Mouse (Mus musculus) heart, postnatal 0 days (tissue): ENCODE results near the gene Tmem164. TPM values are rescaled to one million over a fixed set of nuclear protein-coding genes. Genes with fewer than 3 reads are reported as not detected.

Experiments used
- ATAC-seq: fragments of 200-750 bp; cut with Nextera tagmentation; 2 replicates; pipeline ENCODE4 v1.8.0; 2017; ENCODE audit warnings: low read depth, moderate number of reproducible peaks, moderate library complexity; ENCODE audit not compliant: insufficient read depth
- DNase-seq: peaks from one replicate; pipeline ENCODE4 v3.0.0-alpha.2; 2016; ENCODE audit warnings: low spot score
- H3K27ac ChIP-seq: fragments of 300-500 bp; sonication (generic); 2 replicates; pipeline ENCODE4 v1.5.1; 2014; ENCODE audit warnings: low read depth, mild to moderate bottlenecking
- H3K27me3 ChIP-seq: fragments of 300-500 bp; sonication (generic); 2 replicates; pipeline ENCODE4 v1.6.1; 2014; ENCODE audit warnings: low read length, mixed read lengths; ENCODE audit not compliant: control insufficient read depth, insufficient read depth
- H3K36me3 ChIP-seq: fragments of 300-500 bp; sonication (generic); replicated peaks from 2 replicates; pipeline ENCODE4 v1.6.1; 2014; ENCODE audit warnings: low read length, mixed read lengths; ENCODE audit not compliant: control insufficient read depth, insufficient read depth
- H3K4me1 ChIP-seq: fragments of 300-500 bp; sonication (generic); 2 replicates; pipeline ENCODE4 v1.6.1; 2014; ENCODE audit warnings: antibody characterized with exemption; ENCODE audit not compliant: control insufficient read depth, insufficient read depth
- H3K4me2 ChIP-seq: fragments of 300-500 bp; sonication (generic); 2 replicates; pipeline ENCODE4 v1.6.1; 2014; ENCODE audit warnings: low read depth, mild to moderate bottlenecking, low read length, moderate library complexity
- H3K4me3 ChIP-seq: fragments of 300-500 bp; sonication (generic); 2 replicates; pipeline ENCODE4 v1.5.1; 2014; ENCODE audit warnings: low read depth, low read length
- H3K9ac ChIP-seq: fragments of 300-500 bp; sonication (generic); replicated peaks from 2 replicates; pipeline ENCODE4 v1.6.1; 2014; ENCODE audit warnings: low read depth, low read length, mixed read lengths
- H3K9me3 ChIP-seq: fragments of 300-500 bp; sonication (generic); replicated peaks from 2 replicates; pipeline ENCODE4 v1.6.1; 2016; ENCODE audit warnings: low read length; ENCODE audit not compliant: control insufficient read depth
- CTCF ChIP-seq: IDR thresholded peaks from 2 replicates; pipeline ENCODE4 v1.5.1; 2016; ENCODE audit warnings: antibody characterized with exemption, control low read depth, low read depth
- EP300 ChIP-seq: IDR thresholded peaks from 2 replicates; pipeline ENCODE4 v1.6.1; 2016; ENCODE audit warnings: antibody characterized with exemption, low read depth
- WGBS: fragments of 180-500 bp; shearing (Covaris S2); extraction: QIAGEN DNeasy Blood & Tissue Kit; methylation state at CpG from one replicate; pipeline ENCODE4 v1.1.7; 2014; 5-methylcytosine and 5-hydroxymethylcytosine counted together
- polyA plus RNA-seq: library from polyadenylated mRNA; unstranded; fragments of >200 nt; fragmentation: Nextera tagmentation; extraction: Ambion mirVana; gene quantifications from 2 replicates; pipeline ENCODE4 v1.2.1, GENCODE M21; 2015
- total RNA-seq: library from RNA; depleted of rRNA; stranded (reverse); fragments of >200 nt; gene quantifications from 2 replicates; pipeline ENCODE4 v1.2.3, GENCODE M21; 2014; ENCODE audit warnings: low replicate concordance

The Tmem164 gene
- total and polyA plus RNA-seq, 2 experiments from 2014 or later = 57.0 to 127 TPM

- TF ChIP-seq CTCF = no peak
- TF ChIP-seq EP300 = no peak
- Histone ChIP-seq H3K27ac (peak overlapping the region; percentile 92), H3K9me3 (no peaks in the 10 kb centered on the region), H3K4me3 (no peak overlapping the region), H3K36me3 (no peaks in the 10 kb centered on the region), H3K9ac (0 out of 2 replicates have a peak overlapping the region, but pooled peaks have one; percentile 6), H3K27me3 (no peaks in the 10 kb centered on the region), H3K4me1 (peaks cover 22% of the 10 kb centered on the region), H3K4me2 (peak overlapping the region; percentile 59)
- ATAC-seq (no peak), DNase-seq (no peak)
- 39% methylated on average over 13 of the region's 13 CpGs for whole genome bisulfite sequencing
Measured at GRCm38 (mm10) chrX:142828184-142828908, 147.1 kb downstream of the Tmem164 start.

GRCm38 (mm10) chrX:142829267-142829666 is 148.1 kb downstream of the Tmem164 start:
- Histone ChIP-seq H3K4me1 (peaks cover 26% of the 10 kb centered on the region), H3K27ac (peak overlapping the region; percentile 92), H3K4me2 (no peak overlapping the region), H3K9ac (no peak overlapping the region), H3K9me3 (no peaks in the 10 kb centered on the region), H3K36me3 (no peaks in the 10 kb centered on the region), H3K4me3 (no peak overlapping the region), H3K27me3 (no peaks in the 10 kb centered on the region)
- DNase-seq (no peak), ATAC-seq (no peak)
- 54% methylated on average over 2 of the region's 2 CpGs for WGBS
- TF ChIP-seq EP300 (no peak), CTCF (no peak)

GRCm38 (mm10) chrX:142829866-142830470 is 148.8 kb downstream of the Tmem164 start:
- TF ChIP-seq EP300 (no peak), CTCF (no peak)
- peaks cover 24% of the 10 kb centered on the region for H3K4me1 ChIP-seq
- ATAC-seq = peak; percentile 18

GRCm38 (mm10) chrX:142830572-142830971 is 149.4 kb downstream of the Tmem164 start:
- Histone ChIP-seq H3K36me3 (no peaks in the 10 kb centered on the region; the same call in 1 of the 2 replicates), H3K4me2 (no peak overlapping the region), H3K9ac (no peak overlapping the region), H3K4me1 (peaks cover 24% of the 10 kb centered on the region), H3K9me3 (no peaks in the 10 kb centered on the region), H3K27ac (peak overlapping the region; percentile 92), H3K4me3 (no peak overlapping the region), H3K27me3 (no peaks in the 10 kb centered on the region)
- WGBS = 60% methylated on average over 6 of the region's 6 CpGs
- TF ChIP-seq CTCF = no peak
- TF ChIP-seq EP300 = no peak
- ATAC-seq (peak; percentile 70), DNase-seq (peak; percentile 61)

More at GRCm38 (mm10) chrX:142829866-142830470, 148.8 kb downstream of the Tmem164 start:
- H3K27ac ChIP-seq = peak overlapping the region; percentile 92
- WGBS = 57% methylated on average over 12 of the region's 12 CpGs
- no peak overlapping the region for H3K4me2 ChIP-seq
- no peak for DNase-seq
- H3K9ac ChIP-seq = no peak overlapping the region
- no peaks in the 10 kb centered on the region for H3K36me3 ChIP-seq
- H3K9me3 ChIP-seq = no peaks in the 10 kb centered on the region
- no peak overlapping the region for H3K4me3 ChIP-seq
- H3K27me3 ChIP-seq = no peaks in the 10 kb centered on the region

GRCm38 (mm10) chrX:142832221-142832620 is 151.0 kb downstream of the Tmem164 start:
- H3K27me3 ChIP-seq = no peaks in the 10 kb centered on the region
- 41% methylated on average over 3 of the region's 3 CpGs for WGBS
- peaks cover 24% of the 10 kb centered on the region for H3K4me1 ChIP-seq
- peaks cover 8% of the 10 kb centered on the region for H3K36me3 ChIP-seq
- TF ChIP-seq EP300 (no peak), CTCF (no peak)
- DNase-seq (no peak), ATAC-seq (no peak)
- no peak overlapping the region for H3K4me2 ChIP-seq
- no peaks in the 10 kb centered on the region for H3K9me3 ChIP-seq
- no peak overlapping the region; the same call in 1 of the 2 replicates for H3K9ac ChIP-seq
- peak overlapping the region; percentile 92 for H3K27ac ChIP-seq
- H3K4me3 ChIP-seq = no peak overlapping the region
